Mouse (Mus musculus) ES-E14 (cell line): ENCODE data around the gene 4930578C19Rik.

Source experiments
- CHD2 ChIP-seq: IDR thresholded peaks from 2 replicates; pipeline ENCODE4 v1.6.1; 2014; ENCODE audit warnings: mild to moderate bottlenecking, low read depth, low read length, inconsistent platforms
- HCFC1 ChIP-seq: IDR thresholded peaks from 2 replicates; pipeline ENCODE4 v1.6.1; 2012; ENCODE audit warnings: low read length, inconsistent platforms, borderline replicate concordance; ENCODE audit not compliant: insufficient read depth
- MAFK ChIP-seq: IDR thresholded peaks from 2 replicates; pipeline ENCODE4 v1.6.1; 2014; ENCODE audit warnings: mild to moderate bottlenecking, low read depth, low read length, inconsistent platforms; ENCODE audit not compliant: insufficient read depth
- ZNF384 ChIP-seq: IDR thresholded peaks from 2 replicates; pipeline ENCODE4 v1.6.1; 2012; ENCODE audit warnings: low read depth, low read length, inconsistent platforms

DNA sequence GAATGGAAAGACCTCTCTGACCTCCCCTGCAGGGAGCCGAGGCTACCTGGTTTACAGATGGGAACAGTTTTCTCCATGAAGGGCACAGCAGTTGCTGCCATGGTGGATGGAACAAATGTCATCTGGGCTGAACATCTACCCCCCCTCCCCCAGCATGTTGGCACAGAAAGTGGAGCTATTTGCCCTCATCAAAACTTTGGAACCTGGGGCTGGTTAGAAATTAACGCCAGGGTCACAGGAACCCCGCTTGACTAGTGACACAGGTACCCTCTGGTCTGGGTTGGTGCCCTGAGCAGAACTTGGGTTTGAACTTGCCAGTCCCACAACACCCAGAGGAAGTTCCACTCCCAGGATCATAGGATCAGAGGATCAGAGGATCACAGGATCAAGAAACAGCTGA, 35.7 kb downstream of the 4930578C19Rik start:
- TF ChIP-seq MAFK (no peak), HCFC1 (no peak), ZNF384 (no peak), CHD2 (no peak)
